Mouse (Mus musculus): ENCODE measurements around the gene Bpifa1.
A peak's percentile ranks its signal among the peaks of the same experiment; 100 is the strongest.
"Not testable (repeated sequence)": the region's sequence is repeated elsewhere in the genome, so short reads cannot be mapped to it uniquely, and the experiment has no call there.

Bpifa1 gene

GRCm38 (mm10) chr2:154142580-154142979, at the start of gene Bpifa1:
Gene Bpifa1 (plus strand): TSS chr2:154142880.
- DNase-seq (ENCODE audit: inconsistent ontology term), result no peak

- no peak for DNase-seq (ENCODE audit: inconsistent ontology term)
These were observed 44.9 kb upstream of the Bpifa1 start for GRCm38 (mm10) chr2:154097734-154098133.

GRCm38 (mm10) chr2:154117381-154117780, 25.3 kb upstream of the Bpifa1 start:
- DNase-seq (ENCODE audit: inconsistent ontology term), result no peak

DNA sequence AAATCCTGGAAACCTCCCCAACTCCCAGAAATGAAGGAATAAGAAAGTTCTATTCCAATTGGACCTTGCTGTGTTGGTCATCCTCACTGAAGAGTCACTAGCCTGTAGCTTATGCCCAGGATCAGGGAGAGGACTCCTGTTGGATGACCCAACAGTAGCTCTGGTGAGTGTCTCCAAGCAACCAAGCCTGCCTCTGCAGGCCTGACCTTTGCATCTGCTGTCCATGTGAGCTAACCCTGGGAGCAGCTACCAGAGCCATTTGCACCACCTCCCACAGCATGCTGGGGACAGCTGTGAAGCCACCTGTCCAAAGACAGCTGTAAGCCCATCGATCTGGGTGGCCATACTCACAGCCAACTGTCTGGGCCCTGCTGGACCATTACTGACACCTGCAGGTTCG, 12.6 kb upstream of the Bpifa1 start, which contains the start of gene Bpifa3:
Gene Bpifa3 (plus strand): TSS at position 217 of the 400 bp plus-strand sequence.
- DNase-seq (ENCODE audit: inconsistent ontology term), result no peak

- DNase-seq (ENCODE audit: inconsistent ontology term), result no peak
These were observed 1.1 kb downstream of the Bpifa1 start for GRCm38 (mm10) chr2:154143735-154144134.

DNA sequence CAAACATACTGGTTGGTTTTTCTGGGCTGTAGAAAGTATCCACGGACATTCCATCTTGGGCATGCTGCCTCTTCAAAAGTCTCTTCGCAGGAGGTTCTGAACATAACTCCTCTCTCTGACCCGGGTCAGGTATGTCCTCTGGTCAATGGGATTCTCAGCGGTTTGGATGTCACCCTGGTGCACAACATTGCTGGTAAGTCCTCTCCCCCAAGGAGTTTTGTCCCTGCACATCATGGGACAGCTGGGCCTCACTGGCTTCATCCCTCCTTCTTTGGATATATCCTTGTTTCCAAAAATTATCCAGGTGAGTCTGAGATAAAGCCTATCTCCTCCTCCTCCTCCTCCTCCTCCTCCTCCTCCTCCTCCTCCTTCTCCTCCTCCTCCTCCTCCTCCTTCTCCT, 4.8 kb downstream of the Bpifa1 start:
- no peak for DNase-seq (ENCODE audit: inconsistent ontology term)

DNA sequence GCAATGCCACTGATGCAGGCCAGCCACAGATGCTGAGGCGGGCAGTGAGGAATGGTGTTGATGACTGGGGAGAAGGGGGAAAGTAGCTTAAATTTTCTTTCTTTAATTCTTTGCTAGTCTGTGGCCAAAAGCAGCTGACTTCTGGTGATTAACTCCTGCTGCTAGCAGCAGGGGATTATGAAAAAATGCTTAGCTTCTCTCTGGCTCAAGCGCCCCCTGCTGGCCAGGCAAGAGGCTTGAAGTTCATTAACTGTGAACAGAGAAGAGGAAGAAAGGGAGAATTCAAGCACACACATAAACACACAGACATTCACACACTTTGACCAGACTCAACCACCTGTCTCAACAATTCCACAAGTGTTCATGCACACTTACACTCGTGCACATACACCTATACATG, 15.8 kb downstream of the Bpifa1 start:
- DNase-seq (ENCODE audit: inconsistent ontology term), result peak; percentile 17

GRCm38 (mm10) chr2:154162307-154162706, 19.6 kb downstream of the Bpifa1 start, which contains the start of gene Bpifa5:
Gene Bpifa5 (plus strand): TSS chr2:154162607.
- DNase-seq (ENCODE audit: inconsistent ontology term), result no peak

DNA sequence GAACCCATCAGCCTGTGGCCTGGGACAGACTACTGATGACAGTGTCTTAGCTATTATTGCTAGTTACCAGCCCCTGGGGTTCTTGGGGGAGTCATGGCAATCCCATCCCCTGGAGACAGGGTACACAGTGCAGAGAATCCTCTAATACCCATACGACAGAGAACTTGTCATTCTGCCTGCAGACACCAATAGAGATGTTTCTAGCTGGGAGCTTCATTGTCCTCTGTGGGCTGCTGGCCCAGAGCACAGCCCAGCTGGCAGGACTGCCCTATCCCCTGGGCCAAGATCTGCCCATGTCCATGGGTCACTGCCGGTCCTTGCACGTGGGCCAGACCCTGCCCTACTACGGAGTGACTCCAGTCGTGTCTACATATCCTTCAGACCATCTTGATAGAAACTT, 20.6 kb downstream of the Bpifa1 start:
- no peak for DNase-seq (ENCODE audit: inconsistent ontology term)

DNA sequence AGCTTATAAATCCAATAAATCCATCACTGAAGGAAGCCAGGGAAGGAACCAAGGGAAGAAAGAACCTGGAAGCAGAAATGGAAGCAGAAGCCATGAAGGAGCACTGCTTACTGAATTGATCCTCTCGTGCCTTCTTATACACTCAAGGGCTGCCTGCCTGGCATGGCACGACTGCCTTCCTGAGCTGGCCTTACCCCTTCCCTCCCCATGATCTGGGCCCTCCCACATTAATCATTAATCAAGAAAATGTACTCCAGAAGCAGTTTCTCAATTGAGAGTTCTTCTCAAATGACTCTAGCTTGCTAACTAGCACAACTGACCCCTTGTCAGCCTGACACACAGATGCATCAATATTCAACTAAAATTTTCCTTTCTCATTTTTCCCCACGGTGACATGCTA, 26.5 kb downstream of the Bpifa1 start:
- DNase-seq (ENCODE audit: inconsistent ontology term), result no peak

- no peak for DNase-seq (ENCODE audit: inconsistent ontology term)
These were observed 28.9 kb downstream of the Bpifa1 start for GRCm38 (mm10) chr2:154171621-154172020.

DNA sequence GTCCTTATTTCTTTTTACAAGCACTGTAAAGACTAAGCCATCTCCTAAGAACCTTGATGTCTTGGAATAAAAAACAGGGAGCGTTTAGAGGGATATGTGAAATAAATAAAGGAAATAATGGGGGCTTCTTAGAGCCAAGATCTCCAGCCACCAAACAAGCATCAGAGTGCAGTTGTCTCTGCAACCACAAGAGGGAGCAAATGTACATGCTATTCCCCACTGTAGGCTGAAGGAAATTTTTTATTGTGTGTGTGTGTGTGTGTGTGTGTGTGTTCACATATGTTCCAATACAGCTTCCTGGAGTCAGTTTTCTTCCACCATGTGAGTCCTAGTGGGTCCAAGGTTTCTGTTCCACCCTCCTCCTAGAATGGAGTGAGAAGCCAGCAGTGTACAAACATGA, 30.6 kb downstream of the Bpifa1 start:
- peak; percentile 8 for DNase-seq (ENCODE audit: inconsistent ontology term)

DNA sequence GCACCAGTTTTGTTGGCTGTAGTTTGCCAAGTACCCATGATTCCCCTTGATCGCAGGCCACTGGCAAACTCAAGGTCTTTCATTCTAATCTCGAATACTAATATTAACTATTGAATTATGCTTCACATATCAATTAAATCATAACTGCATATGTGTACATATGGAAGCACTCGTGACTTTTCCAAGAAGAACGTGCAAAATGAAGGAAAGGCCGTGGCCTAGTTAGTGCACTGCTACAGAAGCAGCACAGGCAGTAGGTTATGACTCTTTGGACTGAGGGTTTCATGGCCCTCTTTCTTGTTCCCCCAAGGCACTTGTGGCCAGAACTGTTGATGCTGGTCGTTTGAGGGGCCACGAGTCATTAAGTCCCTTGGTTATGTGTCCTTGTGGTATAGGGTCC, 39.2 kb downstream of the Bpifa1 start:
- DNase-seq (ENCODE audit: inconsistent ontology term), result not testable (repeated sequence)

DNA sequence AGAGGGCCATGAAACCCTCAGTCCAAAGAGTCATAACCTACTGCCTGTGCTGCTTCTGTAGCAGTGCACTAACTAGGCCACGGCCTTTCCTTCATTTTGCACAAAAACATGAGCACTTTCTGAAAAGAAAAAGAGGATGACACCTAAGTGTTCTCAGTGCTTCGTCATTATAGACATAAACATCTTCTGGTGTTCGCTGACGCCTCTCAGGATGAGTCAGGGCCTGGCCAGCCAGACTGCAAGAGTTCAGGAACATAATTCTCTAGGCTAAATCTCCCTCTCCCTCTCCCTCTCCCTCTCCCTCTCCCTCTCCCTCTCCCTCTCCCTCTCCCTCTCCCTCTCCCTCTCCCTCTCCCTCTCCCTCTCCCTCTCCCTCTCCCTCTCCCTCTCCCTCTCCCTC, 40.4 kb downstream of the Bpifa1 start:
- not testable (repeated sequence) for DNase-seq (ENCODE audit: inconsistent ontology term)

DNA sequence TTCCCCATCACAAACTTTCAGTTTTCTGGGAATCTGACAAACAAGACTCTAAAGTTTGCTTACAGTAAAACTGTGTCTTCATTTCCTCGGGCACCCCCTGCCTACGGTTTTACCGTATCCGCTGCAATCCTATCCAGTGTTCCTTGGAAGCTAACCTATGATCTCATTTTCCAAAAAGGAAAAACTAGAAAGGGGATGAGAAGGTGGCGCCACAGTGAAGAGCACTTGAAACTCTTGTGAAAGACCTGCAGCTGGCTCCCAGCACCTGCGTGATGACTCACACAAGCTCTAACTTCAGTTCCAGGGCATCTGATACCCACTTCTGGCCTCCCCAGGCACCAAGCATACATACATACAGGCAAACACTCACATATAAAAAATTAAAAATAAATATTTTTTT, 42.6 kb downstream of the Bpifa1 start:
- no peak for DNase-seq (ENCODE audit: inconsistent ontology term)

DNA sequence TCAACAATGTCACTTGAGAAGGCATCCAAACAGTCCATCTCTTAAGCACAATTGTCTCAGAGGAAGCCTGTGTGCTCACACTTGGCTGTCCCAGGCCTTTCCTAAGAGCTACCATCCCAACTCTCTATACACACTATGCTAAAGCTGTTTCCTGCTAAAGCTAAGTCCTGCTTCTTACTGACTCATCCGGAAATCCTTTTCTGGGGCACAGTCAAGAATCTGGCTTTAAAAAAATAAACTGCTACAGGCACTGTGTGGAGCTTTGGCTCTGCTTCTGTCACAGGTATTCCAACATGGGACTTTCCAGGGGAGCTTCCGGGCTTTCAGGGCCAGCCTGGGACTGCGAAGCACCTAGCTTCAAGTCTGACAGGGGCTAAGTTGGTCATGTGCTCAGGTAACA, 43.1 kb downstream of the Bpifa1 start:
- no peak for DNase-seq (ENCODE audit: inconsistent ontology term)

GRCm38 (mm10) chr2:154187468-154187867, 44.8 kb downstream of the Bpifa1 start:
- no peak for DNase-seq (ENCODE audit: inconsistent ontology term)

DNA sequence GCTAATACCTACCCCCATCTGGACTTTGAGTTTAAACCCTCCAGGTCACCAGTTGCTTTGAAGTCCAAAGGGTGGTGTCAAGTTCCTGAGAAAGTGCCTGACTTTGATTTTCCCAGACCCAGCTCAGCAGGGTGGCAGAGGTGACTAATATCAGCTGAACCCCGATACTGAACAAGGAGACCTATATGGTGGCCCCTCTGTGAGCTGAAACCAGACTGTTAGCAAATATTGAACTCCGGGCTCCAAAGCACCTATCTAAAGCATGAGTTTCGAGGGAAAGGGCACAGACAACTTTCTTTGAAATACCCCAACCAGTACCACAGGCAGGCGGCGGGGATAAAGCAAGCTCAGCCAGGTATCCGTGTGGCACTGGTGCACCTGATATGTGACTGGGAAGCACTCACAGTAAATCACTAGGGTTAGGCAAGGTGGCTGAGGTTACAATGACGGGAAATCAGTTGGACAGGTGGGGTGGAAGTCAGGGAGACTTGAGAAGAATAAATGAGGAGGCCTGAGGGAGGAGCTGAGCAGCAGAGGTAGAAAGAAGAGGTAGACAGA, 47.3 kb downstream of the Bpifa1 start:
- no peak for DNase-seq (ENCODE audit: inconsistent ontology term)

GRCm38 (mm10) chr2:154190546-154191258, 48.0 kb downstream of the Bpifa1 start, which contains the start of gene Bpifb1:
Gene Bpifb1 (plus strand): TSS chr2:154190818.
- no peak for DNase-seq (ENCODE audit: inconsistent ontology term)

DNA sequence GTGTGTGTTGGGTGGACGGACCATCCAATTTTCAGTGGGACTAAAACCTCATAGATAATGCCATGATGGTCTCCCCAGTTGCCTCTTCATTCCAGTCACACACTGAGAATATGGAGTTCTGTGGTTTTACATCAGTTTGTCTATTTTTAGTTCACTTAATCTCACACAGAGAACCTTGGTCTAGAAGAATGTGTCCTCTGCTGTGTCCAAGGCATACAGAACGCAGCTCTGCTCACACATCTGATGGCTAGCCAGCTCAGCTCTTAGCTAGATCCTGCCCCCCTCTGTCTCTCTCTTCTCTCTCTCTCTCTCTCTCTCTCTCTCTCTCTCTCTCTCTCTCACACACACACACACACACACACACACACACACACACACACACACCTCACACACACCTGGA, 49.5 kb downstream of the Bpifa1 start:
- no peak for DNase-seq (ENCODE audit: inconsistent ontology term)

- no peak for DNase-seq (ENCODE audit: inconsistent ontology term)
These were observed 50.4 kb downstream of the Bpifa1 start for GRCm38 (mm10) chr2:154193071-154193470.

- no peak for DNase-seq (ENCODE audit: inconsistent ontology term)
These were observed 51.4 kb downstream of the Bpifa1 start for GRCm38 (mm10) chr2:154193994-154194504.

DNA sequence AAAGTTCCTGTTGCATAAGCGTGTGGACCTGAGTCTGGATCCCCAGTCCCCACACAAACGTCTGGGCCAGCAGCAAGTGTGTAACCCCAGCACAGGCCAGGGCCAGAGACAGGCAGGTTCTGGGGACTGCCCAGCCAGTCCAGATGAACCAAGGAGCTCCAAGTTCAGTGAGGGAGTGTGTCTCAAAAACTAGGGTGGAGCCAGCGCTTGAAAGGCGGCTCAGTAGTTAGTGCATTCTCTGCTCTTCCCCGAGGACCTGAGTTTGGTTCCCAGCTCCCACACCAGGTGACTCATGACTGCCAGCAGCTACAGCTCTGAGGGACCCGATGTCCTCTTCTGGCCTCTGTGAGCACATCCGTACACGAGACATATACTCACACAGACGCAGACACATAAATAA, 54.4 kb downstream of the Bpifa1 start:
- no peak for DNase-seq (ENCODE audit: inconsistent ontology term)

Data from Muller cell, postnatal 12 days (primary cell).